Mouse (Mus musculus): ENCODE measurements around the gene Nipbl. TPM values are rescaled to one million over a fixed set of nuclear protein-coding genes. Genes with fewer than 3 reads are reported as not detected.

Gene Nipbl
- polyA plus RNA-seq, 1 experiment from 2014 or later: 17.0 TPM

- 99% methylated on average over 2 of the region's 2 CpGs for WGBS
- peaks cover 65% of the 10 kb centered on the region for H3K36me3 ChIP-seq
Measured at GRCm38 (mm10) chr15:8325629-8326028, 118.6 kb downstream of the Nipbl start.

DNA sequence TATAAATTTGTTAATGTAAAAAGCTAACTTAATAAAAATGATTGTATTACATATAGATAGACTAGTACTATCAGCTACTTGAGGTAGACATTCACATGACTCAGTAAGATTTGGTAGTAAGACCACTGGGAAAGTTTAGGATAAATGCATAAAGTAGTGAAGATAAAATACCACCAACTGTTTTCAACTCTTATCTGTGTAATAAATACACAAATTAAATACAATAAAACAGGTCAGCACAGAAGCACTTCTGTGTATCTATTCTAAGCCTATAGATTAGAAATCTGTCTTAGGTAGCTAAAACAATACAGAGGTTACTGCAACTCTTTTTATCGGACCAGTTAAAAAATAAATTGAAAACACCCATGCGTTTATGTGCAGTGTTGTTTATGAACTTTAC lies 119.4 kb downstream of the Nipbl start:
- no peak overlapping the region for H3K4me2 ChIP-seq
- no peaks in the 10 kb centered on the region for H3K4me1 ChIP-seq (replicated peaks)
- H3K9ac ChIP-seq: no peak overlapping the region
- H3K4me3 ChIP-seq: no peak overlapping the region
- H3K9me3 ChIP-seq: no peaks in the 10 kb centered on the region
- ATAC-seq (ENCODE audit: low read depth): no peak
- H3K36me3 ChIP-seq: peaks cover 69% of the 10 kb centered on the region
- 97% methylated on average over 2 of the region's 2 CpGs for WGBS
- H3K27ac ChIP-seq (replicated peaks): no peak overlapping the region
- no peaks in the 10 kb centered on the region for H3K27me3 ChIP-seq

More at GRCm38 (mm10) chr15:8325629-8326028, 118.6 kb downstream of the Nipbl start:
- Histone ChIP-seq H3K27ac (replicated peaks) (no peak overlapping the region), H3K4me2 (no peak overlapping the region), H3K27me3 (no peaks in the 10 kb centered on the region), H3K4me1 (replicated peaks) (no peaks in the 10 kb centered on the region), H3K4me3 (no peak overlapping the region), H3K9ac (no peak overlapping the region), H3K9me3 (no peaks in the 10 kb centered on the region)
- ATAC-seq (ENCODE audit: low read depth): no peak

DNA sequence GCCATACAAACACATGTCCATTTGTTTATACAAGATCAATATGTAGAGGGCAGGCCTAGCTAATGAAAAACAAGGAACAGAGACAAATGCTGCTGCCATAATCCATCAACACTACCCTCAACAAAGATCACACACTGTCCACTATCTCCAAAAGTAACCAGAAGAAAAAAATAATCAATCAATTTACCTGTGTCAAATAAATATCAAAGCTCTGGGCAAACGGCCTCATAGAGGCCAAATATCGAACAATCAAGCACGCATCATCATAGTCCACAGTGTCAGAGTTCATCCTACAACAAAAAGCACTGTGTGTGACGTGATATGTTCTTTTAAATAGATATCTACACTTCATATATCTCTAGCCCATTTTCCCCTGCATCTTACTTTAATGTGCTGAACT lies 120.2 kb downstream of the Nipbl start:
- Histone ChIP-seq H3K36me3 (peaks cover 68% of the 10 kb centered on the region), H3K4me2 (no peak overlapping the region)
- WGBS: 95% methylated on average over 4 of the region's 4 CpGs

GRCm38 (mm10) chr15:8321491-8321890 lies 122.8 kb downstream of the Nipbl start:
- no peaks in the 10 kb centered on the region for H3K9me3 ChIP-seq
- no peak for ATAC-seq (ENCODE audit: low read depth)
- no peak overlapping the region for H3K27ac ChIP-seq (replicated peaks)
- H3K27me3 ChIP-seq: no peaks in the 10 kb centered on the region
- WGBS: 94% methylated on average over 5 of the region's 5 CpGs
- no peak overlapping the region for H3K4me2 ChIP-seq
- no peak overlapping the region for H3K9ac ChIP-seq
- peaks cover 65% of the 10 kb centered on the region for H3K36me3 ChIP-seq
- no peaks in the 10 kb centered on the region for H3K4me1 ChIP-seq (replicated peaks)
- H3K4me3 ChIP-seq: no peak overlapping the region

More for the DNA sequence above, 120.2 kb downstream of the Nipbl start:
- Histone ChIP-seq H3K27ac (replicated peaks) (no peak overlapping the region), H3K27me3 (no peaks in the 10 kb centered on the region), H3K4me1 (replicated peaks) (no peaks in the 10 kb centered on the region), H3K9ac (no peak overlapping the region), H3K9me3 (no peaks in the 10 kb centered on the region), H3K4me3 (no peak overlapping the region)
- ATAC-seq (ENCODE audit: low read depth): no peak

GRCm38 (mm10) chr15:8319191-8319590 lies 125.1 kb downstream of the Nipbl start:
- Histone ChIP-seq H3K9me3 (no peaks in the 10 kb centered on the region), H3K27me3 (no peaks in the 10 kb centered on the region), H3K9ac (no peak overlapping the region), H3K4me2 (no peak overlapping the region), H3K27ac (replicated peaks) (no peak overlapping the region), H3K36me3 (peaks cover 55% of the 10 kb centered on the region), H3K4me1 (replicated peaks) (no peaks in the 10 kb centered on the region), H3K4me3 (no peak overlapping the region)
- 93% methylated on average over 5 of the region's 5 CpGs for whole genome bisulfite sequencing
- ATAC-seq (ENCODE audit: low read depth): no peak

DNA sequence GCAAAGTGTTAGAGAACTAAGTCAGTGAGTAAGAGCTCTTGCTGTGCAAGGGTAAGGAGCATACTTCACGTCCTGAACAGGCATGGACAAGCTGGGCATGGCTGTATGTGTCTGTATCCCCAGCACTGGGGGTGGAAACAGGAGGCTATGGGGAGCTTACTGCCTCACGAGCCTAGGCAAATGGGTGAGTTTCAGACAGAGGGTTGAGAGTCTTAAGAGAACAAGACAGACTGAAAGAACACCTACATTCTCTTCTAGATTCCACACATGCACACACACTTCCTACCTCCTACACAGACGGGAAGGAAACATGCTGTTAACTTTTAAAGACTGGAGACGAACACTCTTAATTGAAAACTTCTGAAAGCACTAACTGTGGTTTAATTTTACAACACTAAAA lies 126.9 kb downstream of the Nipbl start:
- H3K27ac ChIP-seq (replicated peaks): no peak overlapping the region
- no peaks in the 10 kb centered on the region for H3K4me1 ChIP-seq (replicated peaks)
- H3K9me3 ChIP-seq: no peaks in the 10 kb centered on the region
- no peak overlapping the region for H3K9ac ChIP-seq
- WGBS: 93% methylated on average over 4 of the region's 4 CpGs
- no peak overlapping the region for H3K4me3 ChIP-seq
- no peaks in the 10 kb centered on the region for H3K27me3 ChIP-seq
- H3K4me2 ChIP-seq: no peak overlapping the region
- H3K36me3 ChIP-seq: peaks cover 54% of the 10 kb centered on the region
- no peak for ATAC-seq (ENCODE audit: low read depth)

GRCm38 (mm10) chr15:8305474-8305873 lies 138.8 kb downstream of the Nipbl start:
- Histone ChIP-seq H3K27me3 (no peaks in the 10 kb centered on the region), H3K4me1 (replicated peaks) (no peaks in the 10 kb centered on the region), H3K27ac (replicated peaks) (no peak overlapping the region), H3K4me2 (no peak overlapping the region), H3K9me3 (no peaks in the 10 kb centered on the region), H3K36me3 (peaks cover 72% of the 10 kb centered on the region), H3K4me3 (no peak overlapping the region), H3K9ac (no peak overlapping the region)
- WGBS: 97% methylated on average over 1 of the region's 1 CpGs
- ATAC-seq (ENCODE audit: low read depth): no peak

GRCm38 (mm10) chr15:8302944-8303343 lies 141.3 kb downstream of the Nipbl start:
- Histone ChIP-seq H3K9me3 (no peaks in the 10 kb centered on the region), H3K27me3 (no peaks in the 10 kb centered on the region), H3K4me3 (no peak overlapping the region), H3K36me3 (peaks cover 81% of the 10 kb centered on the region), H3K4me2 (no peak overlapping the region), H3K9ac (no peak overlapping the region), H3K4me1 (replicated peaks) (no peaks in the 10 kb centered on the region), H3K27ac (replicated peaks) (no peak overlapping the region)
- no peak for ATAC-seq (ENCODE audit: low read depth)
- WGBS: 92% methylated on average over 10 of the region's 10 CpGs

- 91% methylated on average over 6 of the region's 6 CpGs for WGBS
- no peak overlapping the region for H3K9ac ChIP-seq
- H3K4me2 ChIP-seq: no peak overlapping the region
- H3K4me3 ChIP-seq: no peak overlapping the region
- no peak for ATAC-seq (ENCODE audit: low read depth)
- H3K4me1 ChIP-seq (replicated peaks): no peaks in the 10 kb centered on the region
- no peak overlapping the region for H3K27ac ChIP-seq (replicated peaks)
- no peaks in the 10 kb centered on the region for H3K27me3 ChIP-seq
- H3K36me3 ChIP-seq: peaks cover 83% of the 10 kb centered on the region
- no peaks in the 10 kb centered on the region for H3K9me3 ChIP-seq
Measured at GRCm38 (mm10) chr15:8294150-8294549, 150.1 kb downstream of the Nipbl start.

DNA sequence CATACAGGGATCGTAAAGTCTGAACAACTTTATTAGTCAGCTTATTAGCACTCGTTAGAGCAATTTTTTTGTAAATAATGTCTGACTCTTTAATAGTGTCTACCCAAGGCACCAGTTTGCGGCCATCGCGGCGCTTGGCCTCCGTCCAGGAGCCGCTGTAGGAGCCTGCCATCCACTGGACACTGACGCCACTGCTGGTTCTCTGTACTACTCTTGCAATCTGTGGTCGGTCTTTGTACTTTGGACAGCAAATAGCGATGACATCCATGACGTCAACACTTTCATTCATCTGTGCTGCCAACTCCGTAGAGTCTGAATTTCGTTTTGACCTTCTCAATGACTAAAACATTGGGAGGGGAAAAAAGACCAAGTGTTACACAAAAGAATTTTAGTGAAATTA lies 153.0 kb downstream of the Nipbl start:
- peaks cover 55% of the 10 kb centered on the region for H3K36me3 ChIP-seq
- no peaks in the 10 kb centered on the region for H3K27me3 ChIP-seq
- H3K4me1 ChIP-seq (replicated peaks): no peaks in the 10 kb centered on the region
- H3K9ac ChIP-seq: no peak overlapping the region
- H3K4me2 ChIP-seq: no peak overlapping the region
- H3K4me3 ChIP-seq: no peak overlapping the region
- WGBS: 91% methylated on average over 14 of the region's 14 CpGs
- H3K9me3 ChIP-seq: no peaks in the 10 kb centered on the region
- no peak overlapping the region for H3K27ac ChIP-seq (replicated peaks)
- no peak for ATAC-seq (ENCODE audit: low read depth)

- 89% methylated on average over 2 of the region's 2 CpGs for WGBS
Measured at GRCm38 (mm10) chr15:8282155-8282554, 162.1 kb downstream of the Nipbl start.

GRCm38 (mm10) chr15:8281701-8282100 lies 162.6 kb downstream of the Nipbl start:
- no peaks in the 10 kb centered on the region for H3K27me3 ChIP-seq
- H3K9me3 ChIP-seq: no peaks in the 10 kb centered on the region
- H3K4me1 ChIP-seq (replicated peaks): no peaks in the 10 kb centered on the region
- no peaks in the 10 kb centered on the region for H3K36me3 ChIP-seq
- WGBS: 77% methylated on average over 7 of the region's 7 CpGs
- no peak overlapping the region for H3K4me3 ChIP-seq
- no peak for ATAC-seq (ENCODE audit: low read depth)
- H3K4me2 ChIP-seq: no peak overlapping the region
- no peak overlapping the region for H3K9ac ChIP-seq
- no peak overlapping the region for H3K27ac ChIP-seq (replicated peaks)

More at GRCm38 (mm10) chr15:8282155-8282554, 162.1 kb downstream of the Nipbl start:
- H3K9ac ChIP-seq: no peak overlapping the region
- H3K27me3 ChIP-seq: no peaks in the 10 kb centered on the region
- H3K4me2 ChIP-seq: no peak overlapping the region
- no peaks in the 10 kb centered on the region for H3K9me3 ChIP-seq
- no peak for ATAC-seq (ENCODE audit: low read depth)
- H3K36me3 ChIP-seq: no peaks in the 10 kb centered on the region
- no peaks in the 10 kb centered on the region for H3K4me1 ChIP-seq (replicated peaks)
- H3K27ac ChIP-seq (replicated peaks): no peak overlapping the region
- H3K4me3 ChIP-seq: no peak overlapping the region

- H3K4me1 ChIP-seq (replicated peaks): no peaks in the 10 kb centered on the region
- H3K27ac ChIP-seq (replicated peaks): no peak overlapping the region
- WGBS: 68% methylated on average over 20 of the region's 20 CpGs
- peak overlapping the region; percentile 20 for H3K4me3 ChIP-seq
- no peaks in the 10 kb centered on the region for H3K27me3 ChIP-seq
- ATAC-seq (ENCODE audit: low read depth): peak; percentile 69; the same call in 1 of the 2 replicates
- H3K36me3 ChIP-seq: peaks cover 8% of the 10 kb centered on the region
- no peaks in the 10 kb centered on the region for H3K9me3 ChIP-seq
- peak overlapping the region; percentile 54 for H3K4me2 ChIP-seq
- H3K9ac ChIP-seq: 0 out of 2 replicates have a peak overlapping the region, but pooled peaks have one; percentile 23
Measured at GRCm38 (mm10) chr15:8279929-8280610, 164.2 kb downstream of the Nipbl start.
